Mouse (Mus musculus): ENCODE measurements at regions not wholly inside any gene's neighbourhood (a gene's known extent, or its start where the extent isn't known, plus 50 kb on each side); places are given as distances from the start of the nearest gene placed in this dataset.

- H3K27me3 ChIP-seq (ENCODE audit: insufficient read depth, low read length), result no peaks in the 10 kb centered on the region
- no peak overlapping the region for H3K9ac ChIP-seq (replicated peaks)
- DNase-seq (no peak), ATAC-seq (no peak)
- H3K36me3 ChIP-seq (replicated peaks; ENCODE audit: insufficient read depth, low read length), result no peaks in the 10 kb centered on the region
- TF ChIP-seq CTCF (IDR thresholded peaks at IDR 0.05; ENCODE audit: low read depth), result no peak
- TF ChIP-seq EP300 (IDR thresholded peaks at IDR 0.05; ENCODE audit: low read depth), result no peak
- H3K4me3 ChIP-seq (ENCODE audit: low read depth, low read length), result no peak overlapping the region
- 76% methylated on average over 1 of the region's 1 CpGs for WGBS (ENCODE audit: insufficient replicate concordance)
- no peak overlapping the region for H3K27ac ChIP-seq (ENCODE audit: low read depth)
- H3K4me1 ChIP-seq (ENCODE audit: insufficient read depth), result no peaks in the 10 kb centered on the region
- H3K9me3 ChIP-seq (ENCODE audit: low read length), result no peaks in the 10 kb centered on the region; the same call in 1 of the 2 replicates
- no peak overlapping the region for H3K4me2 ChIP-seq (ENCODE audit: low read depth, low read length)
Measured at GRCm38 (mm10) chr3:57118016-57118415, 183.8 kb downstream of the Tm4sf1 start.

- no peaks in the 10 kb centered on the region for H3K9me3 ChIP-seq (ENCODE audit: low read length)
- H3K4me3 ChIP-seq (ENCODE audit: low read depth, low read length), result no peak overlapping the region
- DNase-seq (no peak), ATAC-seq (no peak)
- H3K4me1 ChIP-seq (ENCODE audit: insufficient read depth), result no peaks in the 10 kb centered on the region
- no peak overlapping the region for H3K4me2 ChIP-seq (ENCODE audit: low read depth, low read length)
- H3K27me3 ChIP-seq (ENCODE audit: insufficient read depth, low read length), result no peaks in the 10 kb centered on the region
- no peak for TF ChIP-seq EP300 (IDR thresholded peaks at IDR 0.05; ENCODE audit: low read depth)
- TF ChIP-seq CTCF (IDR thresholded peaks at IDR 0.05; ENCODE audit: low read depth), result no peak
- no peaks in the 10 kb centered on the region for H3K36me3 ChIP-seq (replicated peaks; ENCODE audit: insufficient read depth, low read length)
- no peak overlapping the region for H3K9ac ChIP-seq (replicated peaks)
- H3K27ac ChIP-seq (ENCODE audit: low read depth), result no peak overlapping the region
- WGBS (ENCODE audit: insufficient replicate concordance), result 77% methylated on average over 2 of the region's 2 CpGs
Measured at GRCm38 (mm10) chr3:57102254-57102653, 199.5 kb downstream of the Tm4sf1 start.

DNA sequence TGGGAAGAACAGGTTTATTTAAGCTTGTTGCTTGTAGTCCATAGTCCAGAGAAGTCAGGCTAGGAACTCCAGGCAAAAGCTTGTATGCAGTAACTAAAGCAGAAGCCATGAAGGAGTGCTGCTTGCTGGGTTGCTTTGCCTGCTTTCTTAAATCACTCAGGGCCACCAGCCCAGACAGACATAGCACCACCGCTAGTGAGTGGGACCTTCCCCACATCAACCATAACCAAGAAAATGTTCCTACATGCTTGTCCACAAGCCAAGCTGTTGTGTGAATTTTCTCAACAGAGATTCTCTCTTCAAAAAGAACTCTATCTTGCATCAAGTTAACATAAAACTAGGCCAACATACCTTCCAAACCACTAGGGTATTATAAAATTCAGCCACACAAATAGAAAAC is 201.3 kb downstream of the Tm4sf1 start:
- ATAC-seq (no peak), DNase-seq (no peak)
- Histone ChIP-seq H3K27me3 (ENCODE audit: insufficient read depth, low read length) (no peaks in the 10 kb centered on the region), H3K4me1 (ENCODE audit: insufficient read depth) (no peaks in the 10 kb centered on the region), H3K36me3 (replicated peaks; ENCODE audit: insufficient read depth, low read length) (no peaks in the 10 kb centered on the region), H3K9me3 (ENCODE audit: low read length) (no peaks in the 10 kb centered on the region), H3K4me2 (ENCODE audit: low read depth, low read length) (no peak overlapping the region), H3K27ac (ENCODE audit: low read depth) (no peak overlapping the region), H3K9ac (replicated peaks) (no peak overlapping the region), H3K4me3 (ENCODE audit: low read depth, low read length) (no peak overlapping the region)
- 77% methylated on average over 1 of the region's 1 CpGs for WGBS (ENCODE audit: insufficient replicate concordance)
- TF ChIP-seq CTCF (IDR thresholded peaks at IDR 0.05; ENCODE audit: low read depth) (no peak), EP300 (IDR thresholded peaks at IDR 0.05; ENCODE audit: low read depth) (no peak)

DNA sequence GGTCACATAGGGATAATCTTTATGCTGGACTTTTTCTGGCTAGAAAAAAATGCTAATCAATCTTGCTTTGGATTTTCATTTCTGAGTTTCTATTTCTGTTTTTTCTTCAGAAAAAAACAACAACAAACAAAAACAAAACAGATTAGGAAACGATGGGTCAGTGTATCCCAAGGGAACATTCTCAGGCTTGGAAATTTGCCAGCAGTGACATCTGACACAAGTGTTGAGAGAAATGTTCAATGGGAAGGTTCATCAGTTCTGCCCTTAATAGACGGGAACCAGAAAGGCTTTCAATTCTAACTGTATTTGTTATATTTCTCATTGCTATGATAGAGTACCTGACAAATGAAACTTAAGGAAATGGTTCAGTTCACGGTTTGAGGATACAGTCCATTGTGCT is 206.9 kb downstream of the Tm4sf1 start:
- ATAC-seq (no peak), DNase-seq (no peak)
- no peak overlapping the region for H3K9ac ChIP-seq (replicated peaks)
- no peak overlapping the region for H3K4me3 ChIP-seq (ENCODE audit: low read depth, low read length)
- no peak for TF ChIP-seq EP300 (IDR thresholded peaks at IDR 0.05; ENCODE audit: low read depth)
- no peak for TF ChIP-seq CTCF (IDR thresholded peaks at IDR 0.05; ENCODE audit: low read depth)
- WGBS (ENCODE audit: insufficient replicate concordance), result 58% methylated on average over 3 of the region's 3 CpGs
- no peak overlapping the region for H3K27ac ChIP-seq (ENCODE audit: low read depth)
- no peaks in the 10 kb centered on the region for H3K36me3 ChIP-seq (replicated peaks; ENCODE audit: insufficient read depth, low read length)
- H3K27me3 ChIP-seq (ENCODE audit: insufficient read depth, low read length), result no peaks in the 10 kb centered on the region
- no peaks in the 10 kb centered on the region for H3K4me1 ChIP-seq (ENCODE audit: insufficient read depth)
- H3K4me2 ChIP-seq (ENCODE audit: low read depth, low read length), result no peak overlapping the region
- H3K9me3 ChIP-seq (ENCODE audit: low read length), result no peaks in the 10 kb centered on the region

DNA sequence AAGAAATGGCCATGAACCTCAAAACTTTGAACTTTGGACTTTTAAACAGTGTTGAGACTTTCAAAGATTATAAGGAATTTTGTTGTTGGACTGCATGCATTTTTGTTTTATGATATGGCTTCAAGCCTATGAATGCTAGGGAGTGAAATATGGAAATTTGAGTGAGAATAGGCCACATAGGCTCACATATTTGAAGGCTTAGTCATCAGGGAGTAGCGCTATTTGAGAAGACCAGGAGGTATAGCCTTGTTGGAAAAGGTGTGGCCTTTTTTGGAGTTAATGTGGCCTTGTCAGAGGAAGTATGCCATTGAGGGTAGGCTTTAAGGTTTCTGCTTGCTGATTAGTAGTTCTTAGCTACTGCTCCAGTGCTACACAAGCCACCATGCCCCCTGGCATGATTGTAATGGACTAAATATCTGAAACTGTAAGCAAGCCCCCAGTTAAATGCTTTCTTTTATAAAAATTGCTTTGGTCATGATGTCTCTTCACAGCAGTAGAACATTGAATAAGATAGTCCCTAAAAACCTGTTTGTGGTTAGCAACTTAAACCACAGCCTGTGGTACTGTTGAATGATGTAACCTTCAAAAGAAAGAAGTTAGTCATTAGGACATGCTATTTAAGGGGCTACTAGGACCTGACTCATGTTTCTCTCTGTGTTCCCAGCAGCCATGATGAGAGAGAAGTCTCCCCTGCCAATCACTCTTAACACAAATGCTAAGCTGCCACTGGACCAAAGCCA is 208.4 kb downstream of the Tm4sf1 start:
- Histone ChIP-seq H3K36me3 (replicated peaks; ENCODE audit: insufficient read depth, low read length) (no peaks in the 10 kb centered on the region), H3K4me2 (ENCODE audit: low read depth, low read length) (no peak overlapping the region), H3K4me1 (ENCODE audit: insufficient read depth) (no peaks in the 10 kb centered on the region), H3K4me3 (ENCODE audit: low read depth, low read length) (no peak overlapping the region), H3K9ac (replicated peaks) (no peak overlapping the region), H3K9me3 (ENCODE audit: low read length) (no peaks in the 10 kb centered on the region), H3K27me3 (ENCODE audit: insufficient read depth, low read length) (no peaks in the 10 kb centered on the region), H3K27ac (ENCODE audit: low read depth) (no peak overlapping the region)
- TF ChIP-seq CTCF (IDR thresholded peaks at IDR 0.05; ENCODE audit: low read depth) (no peak), EP300 (IDR thresholded peaks at IDR 0.05; ENCODE audit: low read depth) (no peak)
- 57% methylated on average over 1 of the region's 1 CpGs for WGBS (ENCODE audit: insufficient replicate concordance)
- ATAC-seq, result no peak
- no peak for DNase-seq

- 79% methylated on average over 1 of the region's 1 CpGs for WGBS (ENCODE audit: insufficient replicate concordance)
Measured at GRCm38 (mm10) chr3:57074516-57074915, 227.3 kb downstream of the Tm4sf1 start.

More at GRCm38 (mm10) chr3:57074516-57074915, 227.3 kb downstream of the Tm4sf1 start:
- Histone ChIP-seq H3K4me2 (ENCODE audit: low read depth, low read length) (no peak overlapping the region), H3K4me3 (ENCODE audit: low read depth, low read length) (no peak overlapping the region), H3K27me3 (ENCODE audit: insufficient read depth, low read length) (no peaks in the 10 kb centered on the region), H3K27ac (ENCODE audit: low read depth) (no peak overlapping the region), H3K4me1 (ENCODE audit: insufficient read depth) (no peaks in the 10 kb centered on the region), H3K36me3 (replicated peaks; ENCODE audit: insufficient read depth, low read length) (no peaks in the 10 kb centered on the region), H3K9ac (replicated peaks) (no peak overlapping the region), H3K9me3 (ENCODE audit: low read length) (no peaks in the 10 kb centered on the region)
- no peak for DNase-seq
- TF ChIP-seq CTCF (IDR thresholded peaks at IDR 0.05; ENCODE audit: low read depth), result no peak
- TF ChIP-seq EP300 (IDR thresholded peaks at IDR 0.05; ENCODE audit: low read depth), result no peak
- no peak for ATAC-seq
